Mouse (Mus musculus) kidney, embryonic 15.5 days (tissue): ENCODE data around the gene Golga5. TPM values are rescaled to one million over a fixed set of nuclear protein-coding genes. Genes with fewer than 3 reads are reported as not detected.

Experiments
- polyA plus RNA-seq: library from polyadenylated mRNA; unstranded; fragments of >200 nt; fragmentation: Nextera tagmentation; extraction: Ambion mirVana; gene quantifications from 2 replicates; pipeline ENCODE4 v1.2.1, GENCODE M21; 2015

The Golga5 gene
- polyA plus RNA-seq, 1 experiment from 2014 or later: 38.5 TPM

Other genes starting within 250 kb of the Golga5 start
- gene Rin3, start 186.1 kb upstream of the Golga5 start, polyA plus RNA-seq: 10.0 and 10.5 TPM in 2 replicates
- 120 and 121 TPM in 2 replicates for gene Lgmn, start 29.3 kb upstream of the Golga5 start, polyA plus RNA-seq
- gene Chga, start 85.8 kb downstream of the Golga5 start, polyA plus RNA-seq: 6.1 and 30.2 TPM in 2 replicates
- 18.9 and 20.8 TPM in 2 replicates for gene Itpk1, start 235.8 kb downstream of the Golga5 start, polyA plus RNA-seq